Mouse (Mus musculus): Measurements from ENCODE around the gene Hck. TPM values are rescaled to one million over a fixed set of nuclear protein-coding genes. Genes with fewer than 3 reads are reported as not detected.

Gene Hck
- polyA plus RNA-seq, 1 experiment from 2014 or later, result 4.7 TPM

DNA sequence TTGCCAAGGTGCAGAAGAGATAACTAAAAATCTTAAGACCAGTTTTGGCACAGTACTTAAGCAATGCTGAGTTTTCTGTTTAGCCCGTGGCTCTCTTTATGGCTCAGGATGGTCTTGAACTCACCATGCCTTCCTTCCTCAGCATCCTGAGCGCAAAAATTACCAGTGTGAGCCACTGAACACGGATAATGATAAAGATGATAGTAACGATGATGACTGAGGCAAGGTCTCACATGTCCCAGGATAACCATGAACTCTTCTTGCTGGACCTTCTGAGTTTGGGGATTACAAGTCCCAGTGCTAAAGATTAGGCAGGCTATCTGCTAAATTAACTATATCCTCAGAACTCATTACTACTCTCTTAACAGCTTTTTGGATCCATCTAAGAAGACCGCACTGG lies 51.9 kb downstream of the Hck start:
- Histone ChIP-seq H3K27me3 (no peaks in the 10 kb centered on the region), H3K4me2 (no peak overlapping the region), H3K4me1 (peaks cover 12% of the 10 kb centered on the region), H3K9me3 (no peaks in the 10 kb centered on the region), H3K36me3 (0 out of 2 replicates have a peak, but pooled peaks cover 3% of the 10 kb centered on the region), H3K27ac (no peak overlapping the region), H3K9ac (no peak overlapping the region), H3K4me3 (no peak overlapping the region)
- WGBS, result 82% methylated on average over 5 of the region's 5 CpGs
- ATAC-seq (ENCODE audit: borderline replicate concordance, extremely low read depth, low FRiP score, low TSS enrichment), result no peak

DNA sequence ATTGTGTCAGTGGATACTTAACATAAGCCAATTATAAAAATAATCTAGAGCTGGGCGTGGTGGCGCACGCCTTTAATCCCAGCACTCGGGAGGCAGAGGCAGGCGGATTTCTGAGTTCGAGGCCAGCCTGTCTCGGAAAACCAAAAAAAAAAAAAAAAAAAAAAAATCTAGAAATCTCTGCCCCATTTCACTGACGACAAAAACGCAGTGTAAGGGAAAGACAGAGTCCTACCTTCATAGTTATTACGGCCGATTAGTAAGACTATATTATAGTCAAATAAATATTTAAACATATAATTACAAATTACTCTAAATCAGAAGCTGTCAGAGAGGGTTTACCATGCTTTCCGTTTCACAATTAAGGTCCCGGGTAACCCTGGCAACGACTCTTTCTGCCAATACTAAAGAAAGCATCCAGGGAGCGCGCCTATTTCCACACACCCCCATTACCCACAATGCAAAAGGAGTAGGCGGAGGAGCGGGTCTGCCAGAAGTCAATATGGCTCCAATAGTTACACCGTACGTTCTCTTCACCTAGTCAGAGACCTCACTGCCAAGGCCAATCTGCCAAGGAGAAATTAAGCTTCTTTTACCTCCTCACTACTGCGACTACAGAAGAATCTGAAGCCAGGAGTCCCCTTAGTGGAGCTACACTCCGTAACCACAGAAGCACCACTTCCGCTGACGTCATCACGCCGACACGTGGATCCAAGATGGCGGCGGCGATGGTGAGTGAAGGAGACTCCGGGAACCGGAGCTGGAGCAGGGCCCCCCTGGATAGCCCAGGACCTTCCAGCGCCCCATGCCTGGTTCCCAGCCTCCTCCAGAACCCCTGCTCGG lies 52.8 kb downstream of the Hck start, which contains the start of gene Tm9sf4:
Gene Tm9sf4, plus strand, starts transcription at position 460 of the 840 bp plus-strand sequence.
- H3K36me3 ChIP-seq, result 0 out of 2 replicates have a peak, but pooled peaks cover 4% of the 10 kb centered on the region
- H3K4me3 ChIP-seq, result peak within 1 kb of the TSS; percentile 70
- no peaks in the 10 kb centered on the region for H3K27me3 ChIP-seq
- ATAC-seq (ENCODE audit: borderline replicate concordance, extremely low read depth, low FRiP score, low TSS enrichment), result peak; percentile 92
- H3K4me1 ChIP-seq, result peaks cover 12% of the 10 kb centered on the region
- H3K9me3 ChIP-seq, result no peaks in the 10 kb centered on the region
- 8% methylated on average over 34 of the region's 34 CpGs for WGBS
- peak within 1 kb of the TSS; percentile 95 for H3K27ac ChIP-seq
- peak within 1 kb of the TSS; percentile 79 for H3K9ac ChIP-seq
- H3K4me2 ChIP-seq, result peak within 1 kb of the TSS; percentile 83

DNA sequence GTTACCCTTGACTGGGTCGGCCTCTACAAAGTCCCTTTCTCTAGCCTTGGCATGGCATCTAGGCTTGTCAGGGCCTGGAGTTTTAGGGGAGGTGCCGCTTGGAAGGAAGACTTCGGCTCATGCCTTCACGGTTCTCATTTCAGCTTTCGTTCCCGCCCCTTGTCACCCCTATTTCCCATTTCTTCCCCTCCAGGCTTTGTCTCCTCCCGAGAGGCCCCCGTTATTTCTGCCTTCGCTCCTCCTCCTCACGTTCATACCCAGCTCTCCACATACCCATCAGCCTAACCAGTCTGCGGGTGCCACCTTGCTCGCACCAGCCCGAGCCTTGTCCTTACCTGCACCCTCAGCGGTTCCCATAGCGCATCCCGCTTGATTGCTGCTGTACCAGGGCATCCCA lies 53.4 kb downstream of the Hck start:
- peak overlapping the region; percentile 79 for H3K9ac ChIP-seq
- peak overlapping the region; percentile 83 for H3K4me2 ChIP-seq
- peak overlapping the region; percentile 70 for H3K4me3 ChIP-seq
- H3K9me3 ChIP-seq, result no peaks in the 10 kb centered on the region
- 0 out of 2 replicates have a peak, but pooled peaks cover 4% of the 10 kb centered on the region for H3K36me3 ChIP-seq
- peak; percentile 24 for ATAC-seq (ENCODE audit: borderline replicate concordance, extremely low read depth, low FRiP score, low TSS enrichment)
- peak overlapping the region; percentile 95 for H3K27ac ChIP-seq
- H3K27me3 ChIP-seq, result no peaks in the 10 kb centered on the region
- under 1% methylated on average over 16 of the region's 16 CpGs for WGBS
- peaks cover 12% of the 10 kb centered on the region for H3K4me1 ChIP-seq

DNA sequence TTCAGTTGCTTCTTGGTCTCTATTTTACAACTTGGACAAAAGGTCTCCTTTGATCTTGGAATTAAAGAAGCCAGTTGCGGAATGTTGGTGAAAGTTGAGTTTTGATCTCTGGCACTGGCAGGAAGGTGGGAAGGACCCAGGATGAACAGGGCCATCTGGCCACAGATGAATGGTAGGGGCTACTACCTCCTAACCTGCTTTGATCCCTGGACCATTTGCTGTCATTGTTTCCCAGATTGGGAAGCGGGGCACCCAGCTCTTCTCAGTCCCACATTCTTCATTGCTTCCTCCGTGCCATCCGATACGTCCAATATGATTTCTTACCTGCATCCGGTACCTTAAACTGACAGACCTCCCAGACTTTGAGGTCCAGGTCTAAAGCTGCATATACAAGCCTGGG lies 58.9 kb downstream of the Hck start:
- no peak overlapping the region for H3K9ac ChIP-seq
- H3K9me3 ChIP-seq, result no peaks in the 10 kb centered on the region
- H3K36me3 ChIP-seq, result 0 out of 2 replicates have a peak, but pooled peaks cover 4% of the 10 kb centered on the region
- 81% methylated on average over 6 of the region's 6 CpGs for WGBS
- no peak overlapping the region for H3K27ac ChIP-seq
- H3K27me3 ChIP-seq, result no peaks in the 10 kb centered on the region
- no peak overlapping the region for H3K4me3 ChIP-seq
- ATAC-seq (ENCODE audit: borderline replicate concordance, extremely low read depth, low FRiP score, low TSS enrichment), result no peak
- no peak overlapping the region for H3K4me2 ChIP-seq
- peaks cover 11% of the 10 kb centered on the region for H3K4me1 ChIP-seq

DNA sequence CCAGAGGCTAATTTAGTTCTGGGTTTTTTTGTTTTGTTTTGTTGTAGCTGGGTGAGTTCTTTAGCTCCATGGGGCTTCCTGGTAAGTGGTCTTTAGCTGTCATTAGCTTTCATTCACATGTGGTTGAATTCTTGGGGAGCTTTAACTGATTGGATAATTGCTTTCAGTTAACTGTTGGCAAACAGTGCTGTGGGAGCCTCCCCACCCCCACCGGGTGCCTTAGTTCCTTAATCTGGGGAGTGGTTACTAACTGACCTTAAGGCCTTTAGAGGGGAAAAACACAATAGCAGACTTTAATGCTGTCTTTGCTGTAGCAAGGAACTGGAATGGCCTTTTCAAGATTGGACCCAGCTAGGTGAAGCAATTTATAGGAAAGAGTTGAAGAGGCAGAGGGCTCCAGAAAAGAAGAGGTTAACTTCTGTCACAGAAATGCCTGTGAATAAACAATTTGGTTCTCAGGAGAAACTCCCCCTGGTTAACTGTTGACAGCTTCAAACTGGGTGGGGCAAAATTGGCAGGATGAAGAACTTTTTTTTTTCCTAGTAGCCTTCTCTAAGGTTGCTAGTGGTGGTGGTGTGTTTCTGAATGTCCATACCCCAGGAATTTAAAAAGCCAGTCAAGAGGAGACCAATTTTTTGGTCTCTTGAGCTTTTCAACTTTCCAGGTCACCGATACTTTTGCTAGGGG lies 60.0 kb downstream of the Hck start:
- Histone ChIP-seq H3K4me2 (no peak overlapping the region), H3K27me3 (no peaks in the 10 kb centered on the region), H3K27ac (no peak overlapping the region), H3K36me3 (0 out of 2 replicates have a peak, but pooled peaks cover 4% of the 10 kb centered on the region), H3K9me3 (no peaks in the 10 kb centered on the region), H3K4me1 (no peaks in the 10 kb centered on the region; the same call in 1 of the 2 replicates), H3K4me3 (no peak overlapping the region), H3K9ac (no peak overlapping the region)
- WGBS, result 37% methylated on average over 2 of the region's 2 CpGs
- no peak for ATAC-seq (ENCODE audit: borderline replicate concordance, extremely low read depth, low FRiP score, low TSS enrichment)

DNA sequence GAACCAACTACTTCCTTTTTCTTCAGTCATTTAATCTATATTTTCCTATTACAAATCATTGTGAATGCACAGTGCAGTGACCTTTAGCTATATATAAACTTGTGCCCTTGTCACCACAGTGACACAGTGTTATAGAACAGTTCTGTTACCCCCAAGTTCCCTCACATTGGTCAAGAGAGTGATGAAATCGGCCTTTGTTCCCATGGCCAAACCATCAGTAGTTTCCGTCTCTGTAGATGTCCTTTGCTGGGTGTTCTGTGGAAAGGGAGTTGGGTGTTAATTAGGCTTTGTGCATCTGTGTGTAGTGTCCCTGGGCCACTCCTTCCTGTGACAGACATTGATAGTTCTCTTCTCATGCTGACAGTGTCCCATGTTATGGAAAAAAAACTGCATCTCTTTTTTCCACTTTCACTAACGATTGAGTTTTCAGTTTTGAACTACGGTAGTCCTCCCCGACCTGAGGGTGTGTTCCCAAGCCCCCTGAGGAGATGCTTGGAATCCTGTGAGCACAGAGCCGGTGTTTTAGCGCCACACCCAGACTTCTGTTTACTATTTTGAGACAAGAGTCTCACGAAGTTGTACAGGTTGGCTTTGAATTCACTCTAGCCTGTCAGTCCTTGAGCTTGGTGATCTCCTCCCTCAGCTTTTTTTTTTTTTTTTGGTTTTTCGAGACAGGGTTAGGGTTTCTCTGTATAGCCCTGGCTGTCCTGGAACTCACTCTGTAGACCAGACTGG lies 62.4 kb downstream of the Hck start:
- Histone ChIP-seq H3K9me3 (no peaks in the 10 kb centered on the region), H3K27me3 (no peaks in the 10 kb centered on the region), H3K4me1 (no peaks in the 10 kb centered on the region), H3K27ac (no peak overlapping the region), H3K36me3 (no peaks in the 10 kb centered on the region), H3K4me2 (no peak overlapping the region), H3K9ac (no peak overlapping the region), H3K4me3 (no peak overlapping the region)
- ATAC-seq (ENCODE audit: borderline replicate concordance, extremely low read depth, low FRiP score, low TSS enrichment), result no peak
- 83% methylated on average over 9 of the region's 9 CpGs for WGBS

DNA sequence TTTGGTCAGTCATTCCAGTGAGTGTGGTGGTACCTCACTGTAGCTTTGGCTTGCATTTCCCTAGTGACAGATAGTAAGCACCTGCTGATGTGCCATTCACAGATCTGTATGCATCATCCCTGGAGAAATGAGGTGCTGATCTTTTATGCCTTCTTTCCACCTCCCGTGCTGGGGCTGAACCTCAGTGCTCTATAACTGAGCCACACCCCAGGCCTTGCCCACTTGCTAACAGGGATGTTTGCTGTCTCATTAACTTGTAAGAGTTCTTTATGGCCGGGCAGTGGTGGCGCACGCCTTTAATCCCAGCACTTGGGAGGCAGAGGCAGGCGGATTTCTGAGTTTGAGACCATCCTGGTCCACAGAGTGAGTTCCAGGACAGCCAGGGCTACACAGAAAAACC lies 63.7 kb downstream of the Hck start:
- no peak overlapping the region for H3K9ac ChIP-seq
- no peaks in the 10 kb centered on the region for H3K9me3 ChIP-seq
- no peak for ATAC-seq (ENCODE audit: borderline replicate concordance, extremely low read depth, low FRiP score, low TSS enrichment)
- H3K27me3 ChIP-seq, result no peaks in the 10 kb centered on the region
- H3K36me3 ChIP-seq, result no peaks in the 10 kb centered on the region
- 87% methylated on average over 5 of the region's 5 CpGs for WGBS
- H3K4me2 ChIP-seq, result no peak overlapping the region
- no peak overlapping the region for H3K4me3 ChIP-seq
- no peaks in the 10 kb centered on the region for H3K4me1 ChIP-seq
- no peak overlapping the region for H3K27ac ChIP-seq

DNA sequence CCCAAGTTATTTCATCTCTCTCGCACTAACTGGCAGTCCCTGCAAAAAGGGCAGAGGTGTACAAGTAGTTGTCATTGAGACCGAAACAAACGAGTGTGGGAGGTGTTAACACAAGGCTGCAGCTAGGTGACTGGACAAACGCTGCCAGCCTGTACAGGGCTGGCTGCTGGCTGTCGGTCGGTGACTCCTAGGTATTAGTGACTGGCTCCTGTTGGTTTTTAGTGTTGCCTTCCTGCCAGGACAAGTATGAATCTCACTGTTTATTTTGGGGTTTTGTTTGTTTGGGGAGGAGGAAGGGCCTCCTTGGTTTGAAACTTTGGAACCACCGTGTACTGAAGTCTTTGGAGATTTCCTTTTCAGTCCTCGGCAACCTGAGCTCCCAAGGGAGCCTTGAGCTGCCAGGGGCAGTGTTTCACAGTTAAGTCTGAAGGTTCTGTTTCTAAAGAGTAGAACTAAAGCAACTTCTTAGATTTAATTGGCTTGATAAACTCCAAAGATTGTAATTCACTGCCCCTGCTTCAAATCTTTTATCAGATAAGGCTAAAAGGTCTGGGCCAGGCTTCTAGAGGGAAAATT lies 67.8 kb downstream of the Hck start:
- no peak overlapping the region for H3K4me3 ChIP-seq
- WGBS, result 56% methylated on average over 8 of the region's 8 CpGs
- no peaks in the 10 kb centered on the region for H3K4me1 ChIP-seq
- no peak overlapping the region for H3K27ac ChIP-seq
- ATAC-seq (ENCODE audit: borderline replicate concordance, extremely low read depth, low FRiP score, low TSS enrichment), result no peak
- no peaks in the 10 kb centered on the region for H3K27me3 ChIP-seq
- peaks cover 15% of the 10 kb centered on the region for H3K36me3 ChIP-seq
- no peak overlapping the region for H3K9ac ChIP-seq
- H3K4me2 ChIP-seq, result no peak overlapping the region
- H3K9me3 ChIP-seq, result no peaks in the 10 kb centered on the region

DNA sequence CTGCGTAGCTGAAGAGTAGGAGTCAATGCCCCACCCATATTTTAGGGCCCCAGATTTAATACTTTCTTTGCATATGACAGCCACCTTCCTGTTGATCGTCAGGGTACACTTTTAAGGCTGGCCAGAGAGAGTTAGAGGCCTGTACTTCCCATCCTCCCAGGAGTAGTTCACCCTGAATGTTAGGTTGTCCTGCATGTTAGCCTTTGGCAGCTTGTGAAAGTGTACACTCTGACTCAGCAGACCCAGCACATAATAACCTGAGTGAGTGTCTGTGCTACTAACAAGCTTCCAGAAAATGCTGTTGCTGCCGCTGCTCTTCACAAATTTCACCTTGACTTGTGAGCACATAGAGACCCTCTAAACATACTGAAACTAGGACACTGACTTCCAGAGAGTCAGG lies 68.9 kb downstream of the Hck start:
- no peaks in the 10 kb centered on the region for H3K27me3 ChIP-seq
- no peak overlapping the region for H3K27ac ChIP-seq
- H3K36me3 ChIP-seq, result peaks cover 23% of the 10 kb centered on the region
- WGBS, result 80% methylated on average over 3 of the region's 3 CpGs
- H3K9me3 ChIP-seq, result no peaks in the 10 kb centered on the region
- no peak overlapping the region for H3K4me3 ChIP-seq
- no peak overlapping the region for H3K4me2 ChIP-seq
- H3K9ac ChIP-seq, result no peak overlapping the region
- no peak for ATAC-seq (ENCODE audit: borderline replicate concordance, extremely low read depth, low FRiP score, low TSS enrichment)
- H3K4me1 ChIP-seq, result no peaks in the 10 kb centered on the region

DNA sequence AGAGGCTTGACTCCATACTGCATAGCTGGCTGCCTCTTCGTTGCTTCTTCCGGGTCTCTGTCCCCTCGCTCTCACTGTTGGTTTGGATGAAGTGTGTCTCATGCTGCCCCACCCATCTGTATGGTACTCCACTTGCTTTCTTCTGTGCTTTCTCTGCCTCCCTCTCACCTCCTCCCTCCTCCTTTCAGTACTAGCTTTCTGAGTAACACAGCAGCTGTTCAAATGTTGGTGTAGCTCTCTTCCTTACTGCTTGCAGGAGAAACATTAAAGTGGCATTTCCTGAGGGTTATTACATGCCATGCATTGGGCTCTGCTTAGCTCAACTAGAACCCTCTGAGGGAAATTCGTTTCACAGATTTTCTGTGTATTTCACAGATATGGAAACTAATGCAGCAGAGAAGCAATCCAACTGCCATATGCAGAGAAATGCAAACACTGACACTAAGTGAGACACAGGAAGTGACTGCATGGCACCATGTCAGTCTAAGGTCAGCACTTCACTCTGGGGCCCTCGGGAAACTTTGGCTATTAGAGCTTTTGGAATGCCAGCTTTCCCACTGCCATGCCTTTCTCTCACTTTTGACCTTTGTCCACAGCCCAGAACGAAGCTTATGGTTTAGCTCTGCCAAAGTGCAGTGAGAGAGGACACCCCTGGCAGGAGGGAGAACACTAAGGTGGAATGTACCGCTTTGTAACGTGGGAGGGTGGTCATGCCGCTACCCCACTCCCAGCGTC lies 71.0 kb downstream of the Hck start:
- Histone ChIP-seq H3K9ac (no peak overlapping the region), H3K4me1 (no peaks in the 10 kb centered on the region), H3K27ac (no peak overlapping the region), H3K9me3 (no peaks in the 10 kb centered on the region), H3K4me2 (no peak overlapping the region), H3K36me3 (peaks cover 42% of the 10 kb centered on the region), H3K4me3 (no peak overlapping the region), H3K27me3 (no peaks in the 10 kb centered on the region)
- 75% methylated on average over 10 of the region's 10 CpGs for WGBS
- no peak for ATAC-seq (ENCODE audit: borderline replicate concordance, extremely low read depth, low FRiP score, low TSS enrichment)

DNA sequence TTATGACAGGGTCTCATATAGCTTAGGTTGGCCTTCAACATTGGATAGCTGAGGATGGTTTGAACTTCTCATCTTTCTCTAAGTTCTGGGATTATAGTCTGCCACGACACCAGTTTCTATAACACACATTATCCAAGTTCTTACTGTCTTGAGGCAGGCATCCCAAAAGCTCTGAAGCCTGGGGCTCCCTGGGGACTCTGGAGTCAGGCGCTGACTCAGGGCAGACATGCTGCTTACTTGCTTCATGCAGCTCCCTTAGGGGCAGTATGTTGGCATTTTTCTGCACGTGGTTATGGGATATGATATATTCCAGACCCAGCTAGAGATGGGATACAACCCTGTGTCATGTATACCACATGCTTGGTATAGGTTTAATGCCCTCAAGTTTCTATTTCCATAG lies 71.7 kb downstream of the Hck start:
- Histone ChIP-seq H3K27ac (no peak overlapping the region), H3K36me3 (peaks cover 49% of the 10 kb centered on the region), H3K9ac (no peak overlapping the region), H3K4me2 (no peak overlapping the region), H3K4me3 (no peak overlapping the region), H3K4me1 (no peaks in the 10 kb centered on the region), H3K27me3 (no peaks in the 10 kb centered on the region), H3K9me3 (no peaks in the 10 kb centered on the region)
- WGBS, result 81% methylated on average over 3 of the region's 3 CpGs
- ATAC-seq (ENCODE audit: borderline replicate concordance, extremely low read depth, low FRiP score, low TSS enrichment), result no peak

Measured in lung, embryonic 15.5 days (tissue).